In genomic region chr4:128720110-128720509, GRCm38 (mm10) we compare ENCODE assay signal across 8 mouse cellular contexts. TPM values are rescaled to one million over a fixed set of nuclear protein-coding genes. Genes with fewer than 3 reads are reported as not detected.
DNase-seq lines count a peak whose midpoint lies in the region; ATAC-seq and TF ChIP-seq lines count a peak whose summit lies in the region.
"Had no signal": no experiment of that assay in that cellular context is flagged by ENCODE, and none has a peak within 500 bp of the region (broad histone marks: within the 10 kb centered on the region; RNA-seq: fewer than 3 reads in every experiment).

No protein-coding gene starts in this region.

- DNase-seq in testis, postnatal 10 days (ENCODE audit: low spot score) = peak; percentile 75
- DNase-seq in testis, postnatal 14 days (ENCODE audit: low spot score) = no peak
- peak; percentile 63 for DNase-seq in embryo, embryonic 10 days (ENCODE audit: low spot score)
- DNase-seq in kidney, adult 11 months = peak; percentile 65
- peak; percentile 47 for DNase-seq in liver, adult 2 months (ENCODE audit: extremely low read depth, low read depth, low spot score)

- H3K9ac ChIP-seq in liver, adult 2 months (ENCODE audit: low read depth, low read length) = no peak overlapping the region
- H3K9ac ChIP-seq in neural tube, embryonic 13.5 days = peak overlapping the region; percentile 34; the same call in 1 of the 2 replicates

- TF ChIP-seq CTCF in liver, adult 2 months (IDR thresholded peaks at IDR 0.05; ENCODE audit: low read depth, low read length) = no peak

- ATAC-seq in neural tube, embryonic 13.5 days (ENCODE audit: low read depth) = peak; percentile 25; the same call in 1 of the 2 replicates
- no peak for ATAC-seq in activated CD4-positive, CD25-positive, alpha-beta regulatory T cell, adult 4 months

- no peaks in the 10 kb centered on the region for H3K4me1 ChIP-seq in liver, adult 2 months (ENCODE audit: control insufficient read depth, insufficient read depth, low read length)
- H3K4me1 ChIP-seq in neural tube, embryonic 13.5 days (replicated peaks) = peaks cover 77% of the 10 kb centered on the region

- no peak for TF ChIP-seq POLR2A in liver, adult 2 months (IDR thresholded peaks at IDR 0.05; ENCODE audit: extremely low read depth, insufficient read depth, low read length)

- H3K4me2 ChIP-seq in neural tube, embryonic 13.5 days = no peak overlapping the region

- WGBS in liver, adult 2 months = 19% methylated on average over 5 of the region's 5 CpGs
- WGBS in neural tube, embryonic 13.5 days = 3% methylated on average over 5 of the region's 5 CpGs

- no peaks in the 10 kb centered on the region for H3K27me3 ChIP-seq in liver, adult 2 months (ENCODE audit: control insufficient read depth, insufficient read depth, low read length)
- H3K27me3 ChIP-seq in neural tube, embryonic 13.5 days = peaks cover 5% of the 10 kb centered on the region; the same call in 1 of the 2 replicates

- H3K4me3 ChIP-seq in liver, adult 2 months (ENCODE audit: insufficient read depth, low read depth, low read length) = no peak overlapping the region
- H3K4me3 ChIP-seq in neural tube, embryonic 13.5 days = no peak overlapping the region
- H3K4me3 ChIP-seq: myocyte had no signal

- no peaks in the 10 kb centered on the region for H3K79me2 ChIP-seq in liver, adult 2 months (ENCODE audit: control insufficient read depth, insufficient read depth, low read length)

- H3K36me3 ChIP-seq in liver, adult 2 months (ENCODE audit: control insufficient read depth, insufficient read depth, low read length) = no peaks in the 10 kb centered on the region
- H3K36me3 ChIP-seq in neural tube, embryonic 13.5 days = peaks cover 27% of the 10 kb centered on the region; the same call in 1 of the 2 replicates

- no peak overlapping the region for H3K27ac ChIP-seq in liver, adult 2 months (replicated peaks; ENCODE audit: insufficient read depth, low read depth, low read length)
- H3K27ac ChIP-seq in neural tube, embryonic 13.5 days (replicated peaks) = peak overlapping the region; percentile 86

- H3K9me3 ChIP-seq in neural tube, embryonic 13.5 days = no peaks in the 10 kb centered on the region

RNA-seq across cellular contexts. Expression of gene A3galt2, which starts 35.1 kb away (rescaled TPM):
- under 0.01 and 0.07 TPM in 2 replicates for total RNA-seq in liver, adult 2 months (2014; rRNA removed)
- polyA plus RNA-seq in liver, adult 2 months (2012; rRNA removed) = 0.02 TPM in 1 of 2 replicates, not detected in the other
- polyA plus RNA-seq in neural tube, embryonic 13.5 days (2015; fragmentation: Nextera tagmentation; extraction: Ambion mirVana) = 0.46 and 0.70 TPM in 2 replicates
- polyA plus RNA-seq in activated CD4-positive, CD25-positive, alpha-beta regulatory T cell, adult 4 months (2017; shearing (Covaris generic)) = not detected
